Mouse (Mus musculus): ENCODE measurements around the gene Slc26a6.

DNA sequence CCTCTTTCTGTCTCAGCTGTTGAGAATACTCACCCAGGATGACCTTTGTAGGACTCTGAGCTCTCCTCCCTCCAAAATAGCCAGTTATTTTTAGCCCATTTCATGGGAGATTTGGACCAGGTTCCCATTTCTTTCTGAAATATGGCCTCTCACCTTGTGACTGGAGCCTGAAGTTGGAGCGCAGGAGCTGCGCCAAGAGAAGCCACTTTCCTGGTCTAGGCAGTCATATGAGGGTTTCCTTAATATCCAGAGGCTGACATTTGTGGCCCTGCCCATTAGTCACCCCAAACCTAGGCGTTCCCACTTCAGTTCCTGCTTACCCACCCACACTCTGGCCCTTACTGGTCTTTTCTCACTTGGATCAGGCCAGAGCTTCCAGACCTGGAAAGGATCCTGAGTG lies at the start of gene Slc26a6:
- TF ChIP-seq EP300 (IDR thresholded peaks at IDR 0.05; ENCODE audit: low read depth) = no peak
- no peak for TF ChIP-seq CTCF (IDR thresholded peaks at IDR 0.05; ENCODE audit: low read depth)

Data from heart, postnatal 0 days (tissue).